Mouse (Mus musculus) CH12.LX (cell line): Measurements from ENCODE around the gene Etv1. TPM values are rescaled to one million over a fixed set of nuclear protein-coding genes. Genes with fewer than 3 reads are reported as not detected.

Source experiments
- DNase-seq: peaks from one replicate; pipeline ENCODE4 v3.0.0-alpha.2; 2013; ENCODE audit errors: extremely low read depth
- H3K27ac ChIP-seq: 2 replicates; pipeline ENCODE4 v1.5.1; 2012; ENCODE audit warnings: low read depth, mild to moderate bottlenecking, control low read depth, moderate library complexity; ENCODE audit not compliant: insufficient read depth
- H3K27me3 ChIP-seq: replicated peaks from 2 replicates; pipeline ENCODE3; 2012; ENCODE audit warnings: inconsistent platforms
- H3K36me3 ChIP-seq, 2 experiments: replicated peaks in 1 of 2; 2 replicates each; pipeline versions ENCODE3 to v1.6.1; 2012; ENCODE audit warnings: inconsistent platforms in 1 of 2, low read length in 1 of 2, mild to moderate bottlenecking in 1 of 2, mixed read lengths in 1 of 2, moderate library complexity in 1 of 2; ENCODE audit not compliant: control insufficient read depth in 1 of 2, insufficient read depth in 1 of 2
- H3K4me1 ChIP-seq, 2 experiments: 2 replicates each; pipeline ENCODE4 v1.6.1; 2012; ENCODE audit warnings: inconsistent platforms in 1 of 2, moderate library complexity in 1 of 2; ENCODE audit not compliant: insufficient read depth in 2 of 2, control insufficient read depth in 1 of 2
- H3K4me2 ChIP-seq: 2 replicates; pipeline ENCODE4 v1.6.1; 2012; ENCODE audit warnings: low read depth, mild to moderate bottlenecking, control low read depth; ENCODE audit not compliant: poor library complexity, insufficient read depth, severe bottlenecking
- H3K4me3 ChIP-seq, 3 experiments: fragments of 150-350 bp in 1 of 3; sonication (generic) in 1 of 3; replicated peaks in 1 of 3; 2 replicates each; pipeline versions ENCODE3 to v1.5.1; 2011 to 2012; ENCODE audit warnings: low read depth in 2 of 3, low read length in 2 of 3, mild to moderate bottlenecking in 2 of 3, moderate library complexity in 2 of 3, control low read depth in 1 of 3, improper control_type of control experiment in 1 of 3, inconsistent platforms in 1 of 3, mixed read lengths in 1 of 3; ENCODE audit not compliant: poor library complexity in 1 of 3
- H3K79me2 ChIP-seq: replicated peaks from 2 replicates; pipeline ENCODE4 v1.6.1; 2012; ENCODE audit warnings: mild to moderate bottlenecking, moderate library complexity; ENCODE audit not compliant: control insufficient read depth, poor library complexity, insufficient read depth, severe bottlenecking; ENCODE audit errors: extremely low read depth
- H3K9ac ChIP-seq: 2 replicates; pipeline ENCODE4 v1.6.1; 2012; ENCODE audit warnings: low read depth, mild to moderate bottlenecking, control low read depth, moderate library complexity; ENCODE audit not compliant: insufficient read depth
- H3K9me3 ChIP-seq: replicated peaks from 2 replicates; pipeline ENCODE3; 2012; ENCODE audit warnings: low read length, inconsistent platforms, mixed read lengths
- BHLHE40 ChIP-seq: IDR thresholded peaks from 2 replicates; pipeline ENCODE4 v1.6.1; 2011; ENCODE audit warnings: mild to moderate bottlenecking, low read depth, low read length, improper control_type of control experiment
- CHD1 ChIP-seq: IDR thresholded peaks from 2 replicates; pipeline ENCODE4 v1.6.1; 2012; ENCODE audit warnings: low read depth, low read length, improper control_type of control experiment, inconsistent platforms
- CHD2 ChIP-seq: IDR thresholded peaks from 2 replicates; pipeline ENCODE4 v1.6.1; 2011; ENCODE audit warnings: low read length, improper control_type of control experiment
- CTCF ChIP-seq, 2 experiments: IDR thresholded peaks in 1 of 2; conservative IDR thresholded peaks in 1 of 2; 2 replicates each; pipeline ENCODE4 v1.5.1; 2011 to 2012; ENCODE audit warnings: low read depth in 2 of 2, low read length in 2 of 2, improper control_type of control experiment in 1 of 2, inconsistent platforms in 1 of 2, mild to moderate bottlenecking in 1 of 2, moderate library complexity in 1 of 2
- ETS1 ChIP-seq: conservative IDR thresholded peaks from 2 replicates; pipeline ENCODE4 v1.6.1; 2012; ENCODE audit warnings: low read depth, mild to moderate bottlenecking, inconsistent platforms, low read length, improper control_type of control experiment, moderate library complexity
- GABPA ChIP-seq: IDR thresholded peaks from 2 replicates; pipeline ENCODE4 v1.6.1; 2012; ENCODE audit warnings: low read depth, low read length, improper control_type of control experiment, inconsistent platforms; ENCODE audit not compliant: insufficient replicate concordance
- JUN ChIP-seq: IDR thresholded peaks from 2 replicates; pipeline ENCODE4 v1.6.1; 2011; ENCODE audit warnings: low read depth, mild to moderate bottlenecking, low read length, improper control_type of control experiment, moderate library complexity; ENCODE audit not compliant: insufficient read depth
- JUND ChIP-seq: conservative IDR thresholded peaks from 2 replicates; pipeline ENCODE4 v1.6.1; 2011; ENCODE audit warnings: low read depth, low read length, improper control_type of control experiment
- MAX ChIP-seq: IDR thresholded peaks from 2 replicates; pipeline ENCODE4 v1.6.1; 2011; ENCODE audit warnings: low read length, improper control_type of control experiment
- MYC ChIP-seq: IDR thresholded peaks from 2 replicates; pipeline ENCODE4 v1.6.1; 2011; ENCODE audit warnings: low read depth, mild to moderate bottlenecking, improper control_type of control experiment, low read length
- NELFE ChIP-seq: IDR thresholded peaks from 2 replicates; pipeline ENCODE4 v1.6.1; 2011; ENCODE audit warnings: low read depth, low read length, improper control_type of control experiment
- PAX5 ChIP-seq: IDR thresholded peaks from 2 replicates; pipeline ENCODE4 v1.6.1; 2012; ENCODE audit warnings: low read length, inconsistent platforms, mixed read lengths
- POLR2A ChIP-seq: IDR thresholded peaks from 2 replicates; pipeline ENCODE4 v1.6.1; 2011; ENCODE audit warnings: low read depth, mild to moderate bottlenecking, improper control_type of control experiment, low read length
- POLR2AphosphoS2 ChIP-seq: IDR thresholded peaks from 2 replicates; pipeline ENCODE4 v1.6.1; 2011; ENCODE audit warnings: low read depth, low read length, improper control_type of control experiment
- RAD21 ChIP-seq: IDR thresholded peaks from 2 replicates; pipeline ENCODE4 v1.6.1; 2011; ENCODE audit warnings: low read depth, mild to moderate bottlenecking, low read length, improper control_type of control experiment, moderate library complexity
- RCOR1 ChIP-seq: conservative IDR thresholded peaks from 2 replicates; pipeline ENCODE4 v1.6.1; 2012; ENCODE audit warnings: low read depth, mild to moderate bottlenecking, inconsistent platforms, low read length, improper control_type of control experiment
- USF2 ChIP-seq: conservative IDR thresholded peaks from 2 replicates; pipeline ENCODE4 v1.6.1; 2011; ENCODE audit warnings: low read depth, low read length, improper control_type of control experiment
- ZC3H11A ChIP-seq: IDR thresholded peaks from 2 replicates; pipeline ENCODE4 v1.6.1; 2012; ENCODE audit warnings: low read depth, mild to moderate bottlenecking, inconsistent platforms, low read length, improper control_type of control experiment
- ZKSCAN1 ChIP-seq: IDR thresholded peaks from 2 replicates; pipeline ENCODE4 v1.6.1; 2012; ENCODE audit warnings: low read depth, inconsistent platforms, low read length, improper control_type of control experiment, borderline replicate concordance
- ZMIZ1 ChIP-seq: IDR thresholded peaks from 2 replicates; pipeline ENCODE4 v1.6.1; 2012; ENCODE audit warnings: low read depth, mild to moderate bottlenecking, inconsistent platforms, low read length, improper control_type of control experiment
- ZNF384 ChIP-seq: IDR thresholded peaks from 2 replicates; pipeline ENCODE4 v1.6.1; 2012; ENCODE audit warnings: low read depth, low read length, improper control_type of control experiment, inconsistent platforms
- dilution Hi-C: fragments of 300-500 bp; cut with MboI; formaldehyde crosslinking; loops from 2 replicates; pipeline ENCODE4 v1.14.3; 2020; ENCODE audit warnings: low sequenced_read_pairs; ENCODE audit not compliant: extremely low pct_unique_long_range_greater_than_20kb, extremely low pct_ligation_motif_present
- in situ Hi-C: fragments of 300-500 bp; cut with MboI; formaldehyde crosslinking; loops from 3 replicates; pipeline ENCODE4 v1.14.3; 2019; ENCODE audit warnings: low sequenced_read_pairs, low pct_ligation_motif_present, low pct_unique_long_range_greater_than_20kb, mixed read lengths
- polyA plus RNA-seq: library from polyadenylated mRNA; unstranded; fragments of >175 nt; gene quantifications from 2 replicates; pipeline ENCODE4 v1.2.1, GENCODE M21; 2012; ENCODE audit warnings: low read depth; ENCODE audit not compliant: insufficient read length
- total RNA-seq, 2 experiments: library from RNA; depleted of rRNA; stranded (reverse); fragments of 300-350 nt in 1 of 2; fragments of >200 nt in 1 of 2; gene quantifications; 2 replicates each; pipeline ENCODE4 v1.2.3; 2012 to 2014

Gene Etv1
- total and polyA plus RNA-seq, 3 experiments = 3.4 to 5.4 (median 4.4) TPM

- Histone ChIP-seq H3K4me2 (no peak overlapping the region), H3K27ac (no peak overlapping the region), H3K27me3 (no peaks in the 10 kb centered on the region), H3K4me1 (peaks cover 3 to 20% of the 10 kb centered on the region in 2 experiments), H3K36me3 (peaks cover 0 to 4% of the 10 kb centered on the region in 2 experiments), H3K9ac (no peak overlapping the region), H3K9me3 (no peaks in the 10 kb centered on the region), H3K4me3 (no peak overlapping the region), H3K79me2 (no peaks in the 10 kb centered on the region)
- TF ChIP-seq CHD2 (no peak), CTCF (conservative IDR thresholded peaks at IDR 0.05 in 1 of 2, IDR thresholded peaks at IDR 0.05 in 1 of 2; ENCODE audit: low read depth in 2 of 2, low read length in 2 of 2) (no peak), PAX5 (no peak), MYC (no peak), ZMIZ1 (no peak)
- dilution Hi-C loops = no loop called here
- in situ Hi-C loops = no loop called here
- no peak for DNase-seq
Observed at GRCm38 (mm10) chr12:38854751-38855150, 75.6 kb downstream of the Etv1 start.

GRCm38 (mm10) chr12:38859675-38860074, 80.5 kb downstream of the Etv1 start:
- Histone ChIP-seq H3K4me1 (peaks cover 5 to 22% of the 10 kb centered on the region in 2 experiments), H3K4me2 (no peak overlapping the region), H3K9ac (no peak overlapping the region), H3K27me3 (no peaks in the 10 kb centered on the region), H3K9me3 (no peaks in the 10 kb centered on the region), H3K4me3 (no peak overlapping the region), H3K27ac (no peak overlapping the region), H3K79me2 (no peaks in the 10 kb centered on the region), H3K36me3 (peaks cover 0 to 4% of the 10 kb centered on the region in 2 experiments)
- in situ Hi-C loops = no loop called here
- dilution Hi-C loops = no loop called here
- no peak for DNase-seq
- TF ChIP-seq ZKSCAN1 (no peak), ZC3H11A (no peak), ZMIZ1 (no peak), MAX (no peak), JUN (no peak), CTCF (conservative IDR thresholded peaks at IDR 0.05 in 1 of 2, IDR thresholded peaks at IDR 0.05 in 1 of 2; ENCODE audit: low read depth in 2 of 2, low read length in 2 of 2) (no peak), ZNF384 (no peak)

DNA sequence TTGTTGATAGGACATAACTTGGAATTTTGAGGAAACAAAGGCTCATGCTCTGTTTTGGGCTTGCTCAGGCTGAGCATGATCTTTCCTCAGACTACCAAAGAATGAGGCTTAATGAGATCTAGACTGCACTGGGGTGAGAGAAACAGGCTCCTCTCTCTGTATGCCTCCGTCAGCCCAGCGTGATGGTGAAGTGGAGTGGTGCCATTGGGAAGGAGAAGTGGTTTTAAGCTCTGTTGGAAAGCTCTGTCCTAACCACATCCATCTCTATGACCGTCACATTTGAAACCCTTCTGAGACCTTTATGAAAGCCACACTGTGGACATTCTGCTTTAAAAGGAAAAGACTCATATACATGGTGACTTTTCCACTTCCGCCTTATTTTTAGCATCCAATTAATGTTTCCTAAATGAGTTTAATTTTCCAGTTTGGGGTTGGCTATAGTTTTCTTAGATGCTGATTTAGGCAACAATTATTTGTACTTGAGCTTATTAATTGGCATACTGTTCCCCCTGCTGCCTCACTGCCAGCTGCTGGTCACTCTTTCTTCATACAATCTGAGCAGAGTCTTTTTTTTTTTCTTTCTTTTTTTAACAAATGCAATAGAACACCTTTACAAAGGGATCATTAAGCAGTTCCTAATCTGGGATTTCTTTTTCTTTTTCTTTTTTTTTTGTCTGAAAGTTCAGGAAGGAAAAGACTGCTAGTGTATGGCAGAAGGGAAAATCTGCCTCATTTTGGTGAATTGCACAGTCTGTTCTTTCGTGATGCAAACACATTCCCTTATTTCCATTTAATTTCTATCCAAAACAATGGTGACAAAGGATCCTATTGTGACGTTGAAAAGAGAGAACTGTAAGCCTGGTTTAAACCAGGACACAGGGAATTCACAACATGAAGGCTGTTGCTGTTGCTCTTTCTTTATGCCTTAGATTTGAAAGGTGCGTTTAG, 81.3 kb downstream of the Etv1 start:
- no peaks in the 10 kb centered on the region for H3K79me2 ChIP-seq
- peaks cover 0 to 4% of the 10 kb centered on the region in 2 experiments for H3K36me3 ChIP-seq
- TF ChIP-seq RAD21 (no peak), CTCF (conservative IDR thresholded peaks at IDR 0.05 in 1 of 2, IDR thresholded peaks at IDR 0.05 in 1 of 2; ENCODE audit: low read depth in 2 of 2, low read length in 2 of 2) (no peak), ZKSCAN1 (no peak), POLR2AphosphoS2 (no peak), RCOR1 (no peak), POLR2A (no peak), USF2 (no peak), ETS1 (no peak), CHD1 (no peak), BHLHE40 (no peak), NELFE (no peak), PAX5 (no peak), JUND (no peak), ZMIZ1 (no peak), GABPA (no peak)
- H3K9me3 ChIP-seq = no peaks in the 10 kb centered on the region
- peaks cover 5 to 24% of the 10 kb centered on the region in 2 experiments for H3K4me1 ChIP-seq
- no peak overlapping the region for H3K4me3 ChIP-seq
- H3K27ac ChIP-seq = no peak overlapping the region
- no peak for DNase-seq
- no peaks in the 10 kb centered on the region for H3K27me3 ChIP-seq
- in situ Hi-C loops = no loop called here
- no peak overlapping the region for H3K4me2 ChIP-seq
- H3K9ac ChIP-seq = no peak overlapping the region
- dilution Hi-C loops = no loop called here
